Mouse (Mus musculus) subcutaneous adipose tissue, adult 2 months (tissue): Measurements from ENCODE around the gene Taf9. TPM values are rescaled to one million over a fixed set of nuclear protein-coding genes. Genes with fewer than 3 reads are reported as not detected.

Experiments
- polyA plus RNA-seq: library from polyadenylated mRNA; depleted of rRNA; stranded (reverse); fragments of >200 nt; gene quantifications from 2 replicates; pipeline ENCODE4 v1.2.3, GENCODE M21; 2012; ENCODE audit warnings: low replicate concordance; rRNA removed

Taf9 gene
- 2.7 and 2.9 TPM in 2 replicates for polyA plus RNA-seq

DNA sequence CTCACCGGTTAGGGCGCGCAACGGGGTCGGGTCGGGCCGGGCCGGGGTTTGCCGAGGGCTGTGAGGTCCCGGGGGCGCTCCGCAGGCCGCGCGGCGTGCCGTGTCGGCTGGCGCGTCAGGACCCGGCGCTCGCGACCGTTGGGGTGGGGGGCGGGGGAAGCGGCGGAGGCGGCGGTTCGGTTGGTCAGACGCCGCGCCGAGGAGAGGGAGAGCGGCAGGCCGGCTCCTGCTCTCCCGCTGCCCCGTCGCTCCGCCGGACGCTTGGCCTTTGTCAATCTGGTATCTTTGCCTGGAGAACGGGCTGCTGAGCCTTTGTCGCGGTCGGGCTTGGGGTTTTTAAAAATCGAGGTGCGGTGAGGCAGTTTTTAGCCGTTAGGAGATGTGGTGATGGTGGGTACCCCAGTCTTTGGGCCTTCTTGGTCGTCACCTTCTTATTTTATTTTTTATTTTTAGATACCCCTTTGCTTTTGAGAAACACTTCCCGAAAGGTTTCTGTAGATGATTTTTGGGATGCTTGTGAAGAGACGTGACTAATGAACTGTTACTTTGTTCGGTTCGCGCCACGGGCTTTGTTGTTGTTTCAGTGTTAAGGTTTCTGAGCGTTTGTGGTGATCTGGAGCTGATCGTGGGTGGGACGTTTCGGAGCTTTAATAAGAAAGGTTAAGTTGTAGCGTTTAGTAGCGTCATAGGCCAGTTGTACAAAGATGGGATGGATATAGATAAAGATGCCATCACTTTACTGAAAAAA, at the start of gene Taf9:
Gene Taf9 (plus strand): TSS at position 141 of the 748 bp plus-strand sequence.

DNA sequence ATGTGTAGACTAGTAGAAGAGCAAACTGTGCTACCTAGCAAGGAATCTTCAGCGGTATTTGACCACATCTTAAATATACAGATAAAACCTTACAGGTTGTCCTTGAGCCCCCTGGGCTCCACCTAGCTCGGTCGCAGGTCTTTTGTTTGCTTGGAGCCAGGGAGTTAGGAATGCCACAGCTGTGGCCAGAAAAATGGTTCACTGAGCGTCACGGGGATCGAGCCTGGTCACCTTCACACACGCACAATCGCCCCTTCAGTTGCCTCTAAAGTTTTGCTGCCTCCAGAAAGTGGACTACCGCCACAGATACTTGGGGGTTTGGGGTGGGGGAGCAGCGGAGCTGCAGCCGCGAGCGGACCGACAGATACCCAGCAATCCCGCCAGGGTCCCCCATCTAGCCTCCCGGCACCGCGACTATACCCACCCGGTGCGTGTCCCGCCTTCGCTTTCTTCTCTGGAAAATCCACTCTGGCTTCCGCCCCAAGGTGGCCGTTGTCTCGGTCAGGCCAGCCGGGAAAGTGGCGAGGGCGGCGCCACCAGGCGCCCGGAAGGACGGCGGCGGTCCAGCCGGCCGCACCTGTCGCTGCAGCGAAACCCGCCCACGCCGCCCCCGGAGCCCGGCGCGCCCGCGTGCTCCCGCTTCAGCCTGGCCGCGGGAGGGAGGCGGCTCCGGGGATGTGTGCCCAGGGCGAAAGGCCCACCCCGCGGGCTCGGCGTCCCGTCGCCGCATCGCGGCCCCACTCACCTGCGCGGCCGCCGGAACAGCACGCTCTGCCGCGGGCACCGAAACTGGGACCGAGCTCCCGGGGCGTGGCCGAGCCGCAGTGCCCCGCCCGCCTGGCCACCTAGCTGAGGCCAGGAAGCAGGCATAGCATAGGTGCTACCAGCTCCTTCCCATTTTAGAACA, 34.9 kb upstream of the Taf9 start, which contains the start of gene Marveld2:
Gene Marveld2 (minus strand): TSS at position 791 of the 907 bp plus-strand sequence.

DNA sequence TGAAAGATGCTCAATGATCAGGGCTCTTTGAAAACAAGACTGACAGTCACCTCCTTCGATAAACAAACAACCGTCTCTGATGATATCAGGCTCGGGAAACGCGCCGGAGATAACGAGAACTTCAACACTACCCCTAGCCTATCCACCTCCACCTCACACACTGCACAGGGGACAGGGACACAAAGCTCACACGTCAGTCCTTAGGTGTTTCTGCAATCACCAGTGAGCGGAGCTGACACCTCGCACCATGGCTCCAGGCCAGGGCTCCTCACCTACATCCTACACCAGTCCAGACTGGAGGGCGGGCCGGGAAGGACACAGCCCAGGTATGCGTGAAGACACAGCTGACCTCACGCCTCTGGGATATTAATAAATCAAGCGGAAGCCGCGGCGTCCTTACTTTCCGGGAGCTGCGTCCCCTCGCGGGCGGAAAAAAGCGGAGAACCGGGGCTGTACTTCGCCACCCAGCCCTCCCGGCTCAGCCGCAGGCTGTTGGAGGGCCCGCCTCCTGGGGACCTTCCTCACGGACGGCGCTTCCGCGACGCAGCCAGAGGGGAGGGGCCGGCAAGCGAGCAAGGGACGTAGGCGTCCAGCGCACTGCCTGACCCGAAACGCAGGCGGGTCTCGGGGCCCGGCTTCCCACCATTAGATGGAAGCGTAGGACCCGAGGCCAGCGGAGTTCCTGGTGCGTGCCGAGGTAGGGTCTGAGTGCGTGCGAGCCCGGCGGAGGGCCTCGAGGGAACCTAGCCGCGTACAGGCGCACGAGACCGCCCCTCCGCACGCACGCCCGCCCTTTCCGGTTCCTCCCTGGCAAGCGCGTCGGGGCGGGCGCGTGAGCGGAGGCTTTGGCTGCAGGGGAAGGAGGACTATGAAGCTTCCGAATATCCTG, 585 bp upstream of the Taf9 start, which contains the start of the genes Ak6 and Rad17:
Gene Ak6 (plus strand): TSS at position 430 of the 889 bp plus-strand sequence.
Gene Rad17 (minus strand): TSS at position 502 of the 889 bp plus-strand sequence.

GRCm38 (mm10) chr13:100669291-100670022, 18.1 kb downstream of the Taf9 start, which contains the start of gene Ccdc125:
Gene Ccdc125, plus strand, starts transcription at chr13:100669717.

Other genes starting within 250 kb of the Taf9 start
- 0.78 TPM in 1 of 2 replicates, not detected in the other for gene Naip1, start 198.7 kb upstream of the Taf9 start, polyA plus RNA-seq
- gene Gtf2h2, start 159.0 kb upstream of the Taf9 start, polyA plus RNA-seq = 20.4 and 27.2 TPM in 2 replicates
- 0.06 and 7.9 TPM in 2 replicates for gene Ocln, start 98.9 kb upstream of the Taf9 start, polyA plus RNA-seq
- 0.54 and 8.4 TPM in 2 replicates for gene Marveld2, start 34.6 kb upstream of the Taf9 start, polyA plus RNA-seq
- 57.2 and 60.9 TPM in 2 replicates for gene Ak6, start 600 bp upstream of the Taf9 start, polyA plus RNA-seq
- 5.6 and 5.7 TPM in 2 replicates for gene Rad17, start 528 bp upstream of the Taf9 start, polyA plus RNA-seq
- 2.5 and 3.3 TPM in 2 replicates for gene Ccdc125, start 18.1 kb downstream of the Taf9 start, polyA plus RNA-seq
- 15.5 and 21.8 TPM in 2 replicates for gene Cdk7, start 79.4 kb downstream of the Taf9 start, polyA plus RNA-seq
- 49.5 and 76.6 TPM in 2 replicates for gene Mrps36, start 93.1 kb downstream of the Taf9 start, polyA plus RNA-seq
- gene Cenph, start 124.3 kb downstream of the Taf9 start, polyA plus RNA-seq = 1.5 TPM in 1 of 2 replicates, not detected in the other
- 1.7 and 14.2 TPM in 2 replicates for gene Ccnb1, start 135.0 kb downstream of the Taf9 start, polyA plus RNA-seq
- gene Slc30a5, start 181.8 kb downstream of the Taf9 start, polyA plus RNA-seq = 21.5 and 32.6 TPM in 2 replicates